Mouse (Mus musculus) lung, postnatal 0 days (tissue): Measurements from ENCODE around the gene Lrp5. TPM values are rescaled to one million over a fixed set of nuclear protein-coding genes. Genes with fewer than 3 reads are reported as not detected.

Experiments used
- ATAC-seq: fragments of 200-750 bp; cut with Nextera tagmentation; 2 replicates; pipeline ENCODE4 v1.8.0; 2017; ENCODE audit warnings: moderate library complexity
- DNase-seq: peaks from one replicate; pipeline ENCODE4 v3.0.0-alpha.2; 2016; ENCODE audit warnings: low spot score
- H3K27ac ChIP-seq: fragments of 300-500 bp; sonication (generic); 2 replicates; pipeline ENCODE4 v1.5.1; 2014; ENCODE audit warnings: antibody characterized with exemption, mild to moderate bottlenecking, low read length, mixed read lengths
- H3K27me3 ChIP-seq: fragments of 300-500 bp; sonication (generic); replicated peaks from 2 replicates; pipeline ENCODE4 v1.6.1; 2014; ENCODE audit warnings: low read length, mixed read lengths; ENCODE audit not compliant: insufficient read depth
- H3K36me3 ChIP-seq: fragments of 300-500 bp; sonication (generic); 2 replicates; pipeline ENCODE4 v1.6.1; 2014; ENCODE audit warnings: low read length, mixed read lengths; ENCODE audit not compliant: insufficient read depth
- H3K4me1 ChIP-seq: fragments of 300-500 bp; sonication (generic); 2 replicates; pipeline ENCODE4 v1.6.1; 2014; ENCODE audit warnings: antibody characterized with exemption, low read depth, low read length, mixed read lengths; ENCODE audit not compliant: insufficient read depth
- H3K4me2 ChIP-seq: fragments of 300-500 bp; sonication (generic); replicated peaks from 2 replicates; pipeline ENCODE4 v1.6.1; 2014; ENCODE audit warnings: low read depth, mild to moderate bottlenecking, low read length, moderate library complexity, mixed read lengths
- H3K4me3 ChIP-seq: fragments of 300-500 bp; sonication (generic); 2 replicates; pipeline ENCODE4 v1.5.1; 2014; ENCODE audit warnings: low read depth, low read length
- H3K9ac ChIP-seq: fragments of 300-500 bp; sonication (generic); replicated peaks from 2 replicates; pipeline ENCODE4 v1.6.1; 2014; ENCODE audit warnings: low read depth, mild to moderate bottlenecking
- H3K9me3 ChIP-seq: fragments of 300-500 bp; sonication (generic); 2 replicates; pipeline ENCODE4 v1.6.1; 2016; ENCODE audit warnings: low read length, mixed read lengths
- CTCF ChIP-seq: IDR thresholded peaks from 2 replicates; pipeline ENCODE4 v1.5.1; 2016; ENCODE audit warnings: antibody characterized with exemption, mild to moderate bottlenecking
- EP300 ChIP-seq: IDR thresholded peaks from 2 replicates; pipeline ENCODE4 v1.6.1; 2016; ENCODE audit warnings: antibody characterized with exemption, mild to moderate bottlenecking, control low read depth
- WGBS: fragments of 180-500 bp; shearing (Covaris S2); extraction: QIAGEN DNeasy Blood & Tissue Kit; methylation state at CpG from one replicate; pipeline ENCODE4 v1.1.7; 2014; 5-methylcytosine and 5-hydroxymethylcytosine counted together
- polyA plus RNA-seq: library from polyadenylated mRNA; unstranded; fragments of >200 nt; fragmentation: Nextera tagmentation; extraction: Ambion mirVana; gene quantifications from 2 replicates; pipeline ENCODE4 v1.2.1, GENCODE M21; 2015

Lrp5 gene
- polyA plus RNA-seq, 1 experiment from 2014 or later = 5.1 TPM

GRCm38 (mm10) chr19:3691337-3691736, 5.0 kb upstream of the Lrp5 start:
- H3K9me3 ChIP-seq = no peaks in the 10 kb centered on the region
- H3K9ac ChIP-seq = no peak overlapping the region
- ATAC-seq (no peak), DNase-seq (no peak)
- H3K27me3 ChIP-seq = no peaks in the 10 kb centered on the region
- no peak overlapping the region for H3K4me2 ChIP-seq
- H3K4me3 ChIP-seq = no peak overlapping the region
- 92% methylated on average over 5 of the region's 5 CpGs for WGBS
- H3K27ac ChIP-seq = no peak overlapping the region
- TF ChIP-seq CTCF (no peak), EP300 (no peak)
- H3K36me3 ChIP-seq = no peaks in the 10 kb centered on the region
- peaks cover 8% of the 10 kb centered on the region; the same call in 1 of the 2 replicates for H3K4me1 ChIP-seq

- no peak overlapping the region for H3K4me2 ChIP-seq
- TF ChIP-seq EP300 = no peak
- no peak for TF ChIP-seq CTCF
- H3K9me3 ChIP-seq = no peaks in the 10 kb centered on the region
- no peak overlapping the region for H3K4me3 ChIP-seq
- H3K36me3 ChIP-seq = no peaks in the 10 kb centered on the region
- peaks cover 27% of the 10 kb centered on the region for H3K4me1 ChIP-seq
- ATAC-seq (0 out of 2 replicates have a peak, but pooled peaks have one; percentile 7), DNase-seq (peak; percentile 46)
- no peaks in the 10 kb centered on the region for H3K27me3 ChIP-seq
- H3K27ac ChIP-seq = 0 out of 2 replicates have a peak overlapping the region, but pooled peaks have one; percentile 20
- WGBS = 35% methylated on average over 5 of the region's 5 CpGs
- H3K9ac ChIP-seq = no peak overlapping the region
These were observed 1.4 kb upstream of the Lrp5 start for GRCm38 (mm10) chr19:3687676-3688171.

GRCm38 (mm10) chr19:3685611-3686214, 651 bp downstream of the Lrp5 start:
- Histone ChIP-seq H3K9me3 (no peaks in the 10 kb centered on the region), H3K36me3 (no peaks in the 10 kb centered on the region), H3K27ac (peak overlapping the region; percentile 90), H3K4me3 (peak overlapping the region; percentile 92), H3K4me1 (peaks cover 40% of the 10 kb centered on the region), H3K9ac (peak overlapping the region; percentile 80), H3K4me2 (peak overlapping the region; percentile 92), H3K27me3 (no peaks in the 10 kb centered on the region)
- WGBS = under 1% methylated on average over 34 of the region's 45 CpGs
- ATAC-seq (peak; percentile 42), DNase-seq (peak; percentile 66)
- TF ChIP-seq CTCF (peak; percentile 30; the same call in 1 of the 2 replicates), EP300 (no peak)

GRCm38 (mm10) chr19:3684957-3685580, 1.3 kb downstream of the Lrp5 start:
- H3K27ac ChIP-seq = peak overlapping the region; percentile 90
- ATAC-seq (no peak), DNase-seq (peak; percentile 55)
- peak overlapping the region; percentile 92 for H3K4me3 ChIP-seq
- H3K27me3 ChIP-seq = no peaks in the 10 kb centered on the region
- WGBS = 2% methylated on average over 11 of the region's 11 CpGs
- no peaks in the 10 kb centered on the region for H3K36me3 ChIP-seq
- TF ChIP-seq EP300 (no peak; the same call in 1 of the 2 replicates), CTCF (no peak)
- peak overlapping the region; percentile 92 for H3K4me2 ChIP-seq
- H3K9ac ChIP-seq = peak overlapping the region; percentile 80
- peaks cover 45% of the 10 kb centered on the region for H3K4me1 ChIP-seq
- H3K9me3 ChIP-seq = no peaks in the 10 kb centered on the region

GRCm38 (mm10) chr19:3684414-3684813, 1.9 kb downstream of the Lrp5 start:
- Histone ChIP-seq H3K4me3 (peak overlapping the region; percentile 92; the same call in 1 of the 2 replicates), H3K9ac (peak overlapping the region; percentile 80; the same call in 1 of the 2 replicates), H3K4me2 (peak overlapping the region; percentile 92), H3K27ac (peak overlapping the region; percentile 90), H3K9me3 (no peaks in the 10 kb centered on the region), H3K27me3 (no peaks in the 10 kb centered on the region), H3K4me1 (peaks cover 47% of the 10 kb centered on the region), H3K36me3 (no peaks in the 10 kb centered on the region)
- TF ChIP-seq EP300 (no peak), CTCF (peak; percentile 29)
- 33% methylated on average over 1 of the region's 1 CpGs for WGBS
- no peak for ATAC-seq
- DNase-seq = no peak

- no peak overlapping the region for H3K4me3 ChIP-seq
- DNase-seq (peak; percentile 75), ATAC-seq (peak; percentile 75)
- H3K9me3 ChIP-seq = no peaks in the 10 kb centered on the region
- H3K27me3 ChIP-seq = no peaks in the 10 kb centered on the region
- H3K4me1 ChIP-seq = peaks cover 43% of the 10 kb centered on the region
- H3K4me2 ChIP-seq = peak overlapping the region; percentile 36
- peak overlapping the region; percentile 84 for H3K27ac ChIP-seq
- H3K9ac ChIP-seq = no peak overlapping the region
- WGBS = 9% methylated on average over 12 of the region's 13 CpGs
- no peaks in the 10 kb centered on the region for H3K36me3 ChIP-seq
- TF ChIP-seq EP300 (peak; percentile 6; the same call in 1 of the 2 replicates), CTCF (no peak)
These were observed 4.9 kb downstream of the Lrp5 start for GRCm38 (mm10) chr19:3681310-3681934.
